Mouse (Mus musculus): ENCODE data around the gene Rad52. TPM values are rescaled to one million over a fixed set of nuclear protein-coding genes. Genes with fewer than 3 reads are reported as not detected.

Gene Rad52
- 35.3 and 39.7 TPM in 2 replicates for polyA plus RNA-seq (2012; rRNA removed)

DNA sequence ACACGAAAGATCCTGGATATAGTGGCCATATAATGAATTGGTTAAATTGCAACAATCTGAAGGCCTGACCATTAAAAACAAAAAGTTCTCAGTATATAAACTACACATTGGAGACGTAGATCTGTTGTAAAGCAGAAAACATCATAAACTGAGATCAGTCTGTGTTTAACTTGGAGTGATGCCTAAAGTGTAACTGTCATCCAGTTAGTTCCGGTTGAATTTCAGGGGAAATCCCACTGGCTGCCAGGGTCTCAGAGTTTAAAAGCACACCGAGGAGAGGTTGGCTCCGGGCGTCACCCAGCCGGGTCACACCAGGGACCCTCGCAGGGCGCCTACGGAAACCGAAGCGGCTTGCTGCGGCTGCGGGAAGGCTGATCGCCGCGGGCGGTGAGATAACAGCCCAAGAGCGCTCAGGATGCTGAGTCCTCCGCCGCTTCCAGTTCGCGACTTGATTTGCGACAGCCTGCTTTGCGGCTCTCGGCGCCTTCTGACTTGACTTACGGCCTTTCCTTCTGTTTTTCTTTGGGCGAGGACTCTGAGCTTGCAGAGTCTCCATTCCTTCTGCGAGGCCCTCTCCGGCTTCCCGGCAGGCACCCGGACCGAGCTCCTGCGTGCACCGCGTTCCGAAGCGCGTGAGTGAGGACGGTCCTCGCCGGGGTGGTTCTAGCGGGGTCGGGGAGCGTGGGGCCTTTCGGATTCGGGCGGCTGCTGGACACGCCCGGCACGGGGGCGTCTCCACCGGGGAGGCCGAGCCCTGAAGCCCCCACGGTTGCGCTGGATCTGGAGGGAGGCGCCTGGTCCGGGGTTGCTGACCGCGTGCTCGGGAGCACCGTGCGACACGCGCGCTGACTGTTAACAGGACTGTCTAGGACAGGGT lies at the start of gene Rad52:
Rad52 (plus strand) TSS at position 495 of the 877 bp plus-strand sequence.

Other genes with a start within 250 kb of the Rad52 start
- 11.4 and 13.1 TPM in 2 replicates for gene Erc1, start 54.5 kb upstream of the Rad52 start, polyA plus RNA-seq (2012; rRNA removed)
- gene Wnk1, start 136.0 kb downstream of the Rad52 start, polyA plus RNA-seq (2012; rRNA removed) = 102 and 123 TPM in 2 replicates
- gene Ninj2, start 190.7 kb downstream of the Rad52 start, polyA plus RNA-seq (2012; rRNA removed) = 8.4 and 14.5 TPM in 2 replicates